Mouse (Mus musculus): ENCODE results near the gene H2-Aa.

DNA sequence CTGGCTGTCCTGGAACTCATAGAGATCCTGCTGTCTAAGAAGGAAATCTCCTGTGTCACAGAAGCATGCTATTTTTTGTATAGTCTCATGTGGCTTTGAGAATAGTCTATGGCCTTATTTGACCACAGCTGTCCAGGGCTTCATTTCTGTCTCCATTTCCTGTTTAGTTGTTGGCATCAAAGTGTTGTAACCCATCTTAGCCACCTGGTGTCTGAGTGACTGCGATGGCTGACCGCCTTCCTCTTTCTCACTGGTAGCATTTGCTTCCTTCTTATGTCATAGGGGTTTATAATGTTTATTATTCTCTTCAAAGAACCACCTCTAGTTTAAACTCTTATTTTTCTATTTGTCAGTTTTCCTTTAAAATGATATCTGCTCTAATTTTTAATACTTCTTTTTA lies 38.9 kb downstream of the H2-Aa start:
- TF ChIP-seq POLR2A (IDR thresholded peaks at IDR 0.05; ENCODE audit: insufficient read length, low read depth) (no peak), TCF12 (IDR thresholded peaks at IDR 0.05; ENCODE audit: insufficient read depth, poor library complexity, severe bottlenecking) (no peak), USF1 (IDR thresholded peaks at IDR 0.05; ENCODE audit: low read depth) (no peak), MAX (IDR thresholded peaks at IDR 0.05; ENCODE audit: low read depth) (no peak)
